Mouse (Mus musculus) CH12.LX (cell line): ENCODE data around the gene Efna4.

Experiments
- CTCF ChIP-seq, 2 experiments: IDR thresholded peaks in 1 of 2; conservative IDR thresholded peaks in 1 of 2; 2 replicates each; pipeline ENCODE4 v1.5.1; 2011 to 2012; ENCODE audit warnings: low read depth in 2 of 2, low read length in 2 of 2, improper control_type of control experiment in 1 of 2, inconsistent platforms in 1 of 2, mild to moderate bottlenecking in 1 of 2, moderate library complexity in 1 of 2
- E2F4 ChIP-seq: IDR thresholded peaks from 2 replicates; pipeline ENCODE4 v1.6.1; 2011; ENCODE audit warnings: low read depth, low read length, improper control_type of control experiment; ENCODE audit not compliant: insufficient replicate concordance
- EP300 ChIP-seq: IDR thresholded peaks from 2 replicates; pipeline ENCODE4 v1.6.1; 2011; ENCODE audit warnings: low read length, improper control_type of control experiment
- GABPA ChIP-seq: IDR thresholded peaks from 2 replicates; pipeline ENCODE4 v1.6.1; 2012; ENCODE audit warnings: low read depth, low read length, improper control_type of control experiment, inconsistent platforms; ENCODE audit not compliant: insufficient replicate concordance
- IRF4 ChIP-seq: IDR thresholded peaks from 2 replicates; pipeline ENCODE4 v1.6.1; 2014; ENCODE audit warnings: low read depth, mild to moderate bottlenecking, inconsistent platforms, low read length, improper control_type of control experiment
- MAFK ChIP-seq: IDR thresholded peaks from 2 replicates; pipeline ENCODE4 v1.6.1; 2011; ENCODE audit warnings: low read length, improper control_type of control experiment; ENCODE audit not compliant: insufficient replicate concordance
- MXI1 ChIP-seq: IDR thresholded peaks from 2 replicates; pipeline ENCODE4 v1.6.1; 2011; ENCODE audit warnings: mild to moderate bottlenecking, low read depth, low read length, improper control_type of control experiment
- NRF1 ChIP-seq: IDR thresholded peaks from 2 replicates; pipeline ENCODE4 v1.6.1; 2014; ENCODE audit warnings: low read depth, mild to moderate bottlenecking, inconsistent platforms, low read length, improper control_type of control experiment, moderate library complexity
- POLR2A ChIP-seq: IDR thresholded peaks from 2 replicates; pipeline ENCODE4 v1.6.1; 2011; ENCODE audit warnings: low read depth, mild to moderate bottlenecking, improper control_type of control experiment, low read length
- USF1 ChIP-seq: IDR thresholded peaks from 2 replicates; pipeline ENCODE4 v1.6.1; 2014; ENCODE audit warnings: low read depth, mild to moderate bottlenecking, inconsistent platforms, low read length, improper control_type of control experiment
- USF2 ChIP-seq: conservative IDR thresholded peaks from 2 replicates; pipeline ENCODE4 v1.6.1; 2011; ENCODE audit warnings: low read depth, low read length, improper control_type of control experiment
- ZKSCAN1 ChIP-seq: IDR thresholded peaks from 2 replicates; pipeline ENCODE4 v1.6.1; 2012; ENCODE audit warnings: low read depth, inconsistent platforms, low read length, improper control_type of control experiment, borderline replicate concordance

DNA sequence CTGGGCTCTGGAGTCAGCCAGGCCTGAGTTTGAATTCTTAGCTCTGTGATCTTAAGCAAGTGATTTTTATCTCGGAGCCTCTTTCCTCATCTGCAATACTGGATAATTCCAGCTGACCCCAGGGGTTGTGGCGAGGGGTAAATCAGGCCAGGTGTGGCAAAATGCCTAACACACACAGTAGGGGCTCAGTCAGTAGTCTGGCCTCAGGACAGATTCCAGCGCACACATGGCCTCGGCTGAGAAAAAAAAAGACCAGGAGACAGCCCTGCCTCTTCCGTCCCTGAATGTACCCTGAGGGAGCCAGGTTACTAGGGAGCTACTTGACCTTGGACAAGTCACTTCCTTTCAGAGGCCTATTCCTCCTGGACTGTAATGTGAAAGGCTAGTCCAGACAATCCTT lies 45.1 kb upstream of the Efna4 start:
- TF ChIP-seq IRF4 (no peak), MAFK (no peak), ZKSCAN1 (no peak), CTCF (conservative IDR thresholded peaks at IDR 0.05 in 1 of 2, IDR thresholded peaks at IDR 0.05 in 1 of 2; ENCODE audit: low read depth in 2 of 2, low read length in 2 of 2) (no peak), USF1 (no peak), POLR2A (no peak), USF2 (no peak), NRF1 (no peak), MXI1 (no peak), E2F4 (no peak), GABPA (no peak), EP300 (no peak)
